Mouse (Mus musculus) intestine, postnatal 0 days (tissue): ENCODE measurements around the gene Ninl. TPM values are rescaled to one million over a fixed set of nuclear protein-coding genes. Genes with fewer than 3 reads are reported as not detected.
A peak's percentile ranks its signal among the peaks of the same experiment; 100 is the strongest.
"Not testable (repeated sequence)": the region's sequence is repeated elsewhere in the genome, so short reads cannot be mapped to it uniquely, and the experiment has no call there.

Source experiments
- ATAC-seq: fragments of 200-750 bp; cut with Nextera tagmentation; 2 replicates; pipeline ENCODE4 v1.8.0; 2017; ENCODE audit warnings: mild to moderate bottlenecking, moderate TSS enrichment, moderate library complexity
- H3K27ac ChIP-seq: fragments of 300-500 bp; sonication (generic); 2 replicates; pipeline ENCODE4 v1.5.1; 2014; ENCODE audit warnings: mild to moderate bottlenecking, low read depth, low read length, moderate library complexity
- H3K27me3 ChIP-seq: fragments of 300-500 bp; sonication (generic); replicated peaks from 2 replicates; pipeline ENCODE4 v1.6.1; 2014; ENCODE audit warnings: low read length, mixed read lengths; ENCODE audit not compliant: control insufficient read depth, insufficient read depth
- H3K36me3 ChIP-seq: fragments of 300-500 bp; sonication (generic); 2 replicates; pipeline ENCODE4 v1.6.1; 2014; ENCODE audit warnings: mild to moderate bottlenecking, moderate library complexity; ENCODE audit not compliant: control insufficient read depth, insufficient read depth
- H3K4me1 ChIP-seq: fragments of 300-500 bp; sonication (generic); replicated peaks from 2 replicates; pipeline ENCODE4 v1.6.1; 2014; ENCODE audit warnings: antibody characterized with exemption, low read length, mixed read lengths; ENCODE audit not compliant: control insufficient read depth, insufficient read depth
- H3K4me2 ChIP-seq: fragments of 300-500 bp; sonication (generic); replicated peaks from 2 replicates; pipeline ENCODE4 v1.6.1; 2014; ENCODE audit warnings: low read depth, mild to moderate bottlenecking, moderate library complexity
- H3K4me3 ChIP-seq: fragments of 300-500 bp; sonication (generic); 2 replicates; pipeline ENCODE4 v1.5.1; 2014; ENCODE audit warnings: low read depth, low read length
- H3K9ac ChIP-seq: fragments of 300-500 bp; sonication (generic); 2 replicates; pipeline ENCODE4 v1.6.1; 2014; ENCODE audit warnings: mild to moderate bottlenecking, low read depth, low read length
- H3K9me3 ChIP-seq: fragments of 300-500 bp; sonication (generic); 2 replicates; pipeline ENCODE4 v1.6.1; 2016; ENCODE audit warnings: mixed run types; ENCODE audit not compliant: control insufficient read depth
- CTCF ChIP-seq: sonication (generic); IDR thresholded peaks from 2 replicates; pipeline ENCODE4 v1.5.1; 2016; ENCODE audit warnings: low read depth, mild to moderate bottlenecking, control low read depth, antibody characterized with exemption, moderate library complexity
- WGBS: fragments of 180-500 bp; shearing (Covaris S2); extraction: QIAGEN DNeasy Blood & Tissue Kit; methylation state at CpG from one replicate; pipeline ENCODE4 v1.1.7; 2014; 5-methylcytosine and 5-hydroxymethylcytosine counted together
- polyA plus RNA-seq: library from polyadenylated mRNA; unstranded; fragments of >200 nt; fragmentation: Nextera tagmentation; extraction: Ambion mirVana; gene quantifications from 2 replicates; pipeline ENCODE4 v1.2.1, GENCODE M21; 2015

Ninl gene
- polyA plus RNA-seq, 1 experiment from 2014 or later = 1.5 TPM

DNA sequence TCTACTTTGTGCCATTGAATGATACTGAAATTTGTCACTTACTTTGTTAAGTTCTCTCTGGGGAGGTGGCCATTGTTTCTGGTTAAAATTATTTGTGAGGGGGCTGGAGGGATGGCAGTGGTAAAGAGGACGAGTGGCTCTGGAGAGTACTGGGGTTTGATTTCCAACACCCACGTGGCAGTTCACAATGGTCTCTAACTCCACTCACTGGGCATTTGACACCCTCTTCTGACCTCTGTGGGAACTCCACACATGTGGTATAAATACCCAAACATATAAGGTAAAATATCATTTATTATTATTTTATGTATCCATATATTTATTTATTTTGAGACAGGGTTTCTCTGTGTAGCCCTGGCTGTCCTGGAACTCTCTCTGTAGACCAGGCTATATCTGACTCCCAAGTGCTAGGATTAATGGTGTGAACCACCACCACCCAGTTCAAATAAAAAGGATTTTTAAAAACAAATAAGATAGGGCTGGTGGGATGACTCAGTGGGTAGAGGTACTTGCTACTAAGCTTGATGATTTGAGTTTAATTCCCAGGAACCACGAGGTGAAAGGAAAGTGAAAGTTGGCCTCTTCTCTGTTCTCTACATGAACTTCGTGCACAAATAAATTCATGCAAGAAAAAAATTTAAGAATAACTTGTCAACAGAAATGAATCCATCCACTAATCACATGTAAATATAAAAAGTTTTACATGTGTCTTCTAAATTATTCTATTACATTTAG lies 124.2 kb downstream of the Ninl start:
- no peak overlapping the region for H3K4me3 ChIP-seq
- H3K4me2 ChIP-seq = no peak overlapping the region
- no peaks in the 10 kb centered on the region for H3K4me1 ChIP-seq
- 68% methylated on average over 4 of the region's 4 CpGs for WGBS
- H3K9ac ChIP-seq = no peak overlapping the region
- TF ChIP-seq CTCF = no peak
- no peaks in the 10 kb centered on the region for H3K9me3 ChIP-seq
- no peak overlapping the region for H3K27ac ChIP-seq
- H3K27me3 ChIP-seq = no peaks in the 10 kb centered on the region
- 0 out of 2 replicates have a peak, but pooled peaks cover 5% of the 10 kb centered on the region for H3K36me3 ChIP-seq
- no peak for ATAC-seq

DNA sequence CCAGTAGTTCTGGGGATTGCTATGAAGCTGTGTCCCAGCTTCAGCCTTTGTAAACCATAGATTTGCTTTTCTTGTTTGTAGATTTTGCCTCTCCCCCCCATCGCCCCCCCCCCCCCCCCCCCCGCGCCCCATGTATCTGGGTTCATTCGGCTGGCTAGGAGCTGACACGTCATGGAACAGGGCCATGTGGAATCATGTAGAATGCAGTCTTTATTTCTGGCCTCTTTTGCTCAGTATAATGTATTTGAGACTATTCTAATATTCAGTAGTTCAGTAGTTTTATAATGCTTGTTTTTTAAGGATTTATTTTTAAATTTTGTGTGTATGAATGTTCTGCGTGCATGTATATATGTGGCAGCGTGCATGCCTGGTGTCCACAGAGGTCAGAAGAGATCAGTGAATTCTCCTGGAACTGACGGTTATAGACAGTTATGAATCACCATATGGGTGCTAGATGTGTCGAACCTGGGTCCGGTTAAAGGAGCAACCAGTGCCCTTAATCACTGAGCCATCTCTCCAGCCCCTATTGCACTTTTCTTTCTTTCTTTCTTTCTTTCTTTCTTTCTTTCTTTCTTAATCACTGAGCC lies 128.8 kb downstream of the Ninl start:
- Histone ChIP-seq H3K27me3 (no peaks in the 10 kb centered on the region), H3K9me3 (no peaks in the 10 kb centered on the region), H3K36me3 (no peaks in the 10 kb centered on the region), H3K4me2 (peak overlapping the region; percentile 66), H3K4me1 (no peaks in the 10 kb centered on the region), H3K4me3 (peak overlapping the region; percentile 59), H3K9ac (peak overlapping the region; percentile 45; the same call in 1 of the 2 replicates), H3K27ac (no peak overlapping the region)
- WGBS = 39% methylated on average over 8 of the region's 10 CpGs
- no peak for TF ChIP-seq CTCF
- no peak for ATAC-seq

DNA sequence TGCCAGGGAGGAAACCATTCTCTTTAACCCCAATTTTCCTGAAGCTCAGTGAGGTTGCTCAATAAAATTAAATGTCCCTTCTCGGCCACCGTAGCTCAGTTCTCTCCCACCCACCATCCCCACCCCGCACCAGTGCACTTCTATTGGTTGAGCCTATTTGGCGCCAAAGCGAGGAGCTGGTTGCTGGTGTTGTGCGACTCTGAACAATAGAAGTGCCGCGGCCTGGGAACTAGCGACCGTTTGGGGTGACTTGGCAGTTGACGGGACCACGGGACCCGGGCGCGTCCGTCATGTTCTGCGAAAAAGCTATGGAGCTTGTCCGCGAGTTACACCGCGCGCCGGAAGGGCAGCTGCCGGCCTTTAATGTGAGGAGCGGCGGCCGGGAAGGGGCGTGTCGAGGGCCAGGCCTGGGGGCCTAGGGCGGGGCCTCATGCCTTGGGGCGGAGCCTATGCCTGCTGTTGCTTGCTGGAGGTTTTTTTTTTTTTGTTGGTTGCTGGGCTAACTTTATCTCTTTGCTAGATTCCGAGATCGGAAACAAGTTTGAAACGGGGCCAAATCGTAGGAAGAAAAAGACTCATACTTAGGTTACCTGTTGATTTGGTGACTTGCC lies 129.6 kb downstream of the Ninl start:
- Histone ChIP-seq H3K4me2 (peak overlapping the region; percentile 66), H3K9ac (peak overlapping the region; percentile 45; the same call in 1 of the 2 replicates), H3K27ac (peak overlapping the region; percentile 62), H3K9me3 (no peaks in the 10 kb centered on the region), H3K36me3 (no peaks in the 10 kb centered on the region), H3K4me1 (no peaks in the 10 kb centered on the region), H3K27me3 (no peaks in the 10 kb centered on the region), H3K4me3 (peak overlapping the region; percentile 59)
- peak; percentile 95 for ATAC-seq
- TF ChIP-seq CTCF = no peak
- 0% methylated on average over 35 of the region's 35 CpGs for WGBS

DNA sequence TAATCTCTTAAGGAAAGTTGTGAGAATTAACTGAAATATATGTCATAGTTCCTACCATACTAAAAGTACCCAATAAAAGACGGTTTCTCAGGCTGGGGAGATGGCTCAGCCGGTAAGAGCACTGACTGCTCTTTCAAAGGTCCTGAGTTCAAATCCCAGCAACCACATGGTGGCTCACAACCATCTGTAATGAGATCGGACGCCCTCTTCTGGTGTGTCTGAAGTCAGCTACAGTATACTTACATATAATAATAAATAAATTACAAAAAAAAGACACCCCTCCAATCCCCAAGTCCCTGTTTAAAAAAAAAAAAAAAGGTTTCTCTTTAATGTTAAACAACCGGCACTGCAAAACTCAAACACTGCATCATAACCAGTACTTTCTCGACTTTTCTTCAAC lies 130.3 kb downstream of the Ninl start:
- not testable (repeated sequence) for H3K27me3 ChIP-seq, H3K9ac ChIP-seq, H3K36me3 ChIP-seq, H3K4me1 ChIP-seq, H3K27ac ChIP-seq, H3K9me3 ChIP-seq, ATAC-seq
- TF ChIP-seq CTCF = 0 out of 2 replicates have a peak, but pooled peaks have one; percentile 7
- WGBS = 41% methylated on average over 6 of the region's 6 CpGs
- Histone ChIP-seq H3K4me3 (0 out of 2 replicates have a peak overlapping the region, but pooled peaks have one; percentile 59), H3K4me2 (peak overlapping the region; percentile 66)

DNA sequence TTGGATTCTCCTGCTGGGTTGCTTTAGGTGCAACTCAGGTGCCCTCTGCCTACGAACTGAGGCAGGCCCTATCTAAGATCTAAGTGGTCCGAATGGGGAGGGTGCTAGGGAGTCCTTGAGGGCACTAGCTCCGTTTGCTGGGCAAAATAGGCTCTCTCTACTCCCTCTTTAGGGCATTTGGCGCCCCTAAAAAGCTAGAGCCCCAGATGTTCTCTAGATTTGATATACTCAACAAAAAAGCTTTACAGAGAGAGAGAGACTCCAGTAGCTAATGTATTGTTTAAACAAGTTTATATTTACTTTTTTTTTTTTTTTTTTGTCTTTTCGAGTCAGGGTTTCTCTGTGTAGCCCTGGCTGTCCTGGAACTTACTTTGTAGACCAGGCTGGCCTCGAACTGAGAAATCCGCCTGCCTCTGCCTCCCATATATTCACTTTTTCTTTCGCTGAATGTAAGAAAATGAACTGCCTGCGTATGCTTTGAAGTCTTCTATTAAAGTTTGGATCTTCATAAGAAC lies 134.2 kb downstream of the Ninl start, which contains the start of gene Gins1:
Gins1 (plus strand) TSS at position 465 of the 515 bp plus-strand sequence.
- no peaks in the 10 kb centered on the region for H3K27me3 ChIP-seq
- no peaks in the 10 kb centered on the region for H3K36me3 ChIP-seq
- H3K4me1 ChIP-seq = no peaks in the 10 kb centered on the region
- peak within 1 kb of the TSS; percentile 60 for H3K27ac ChIP-seq
- no peak for TF ChIP-seq CTCF
- H3K4me2 ChIP-seq = peak within 1 kb of the TSS; percentile 97
- peak; percentile 35 for ATAC-seq
- peak within 1 kb of the TSS; percentile 69 for H3K9ac ChIP-seq
- H3K9me3 ChIP-seq = no peaks in the 10 kb centered on the region
- 34% methylated on average over 9 of the region's 9 CpGs for WGBS
- H3K4me3 ChIP-seq = peak within 1 kb of the TSS; percentile 81
